Mouse (Mus musculus) cerebellum, postnatal 36 days (tissue): ENCODE data around the gene Tstd2.
A peak's percentile ranks its signal among the peaks of the same experiment; 100 is the strongest.

Experiments
- DNase-seq, 2 experiments: peaks; one replicate each; pipeline ENCODE4 v3.0.0; 2021 to 2022; ENCODE audit warnings: mixed read lengths in 2 of 2

Tstd2 gene

GRCm38 (mm10) chr4:46119514-46120094 is 18.9 kb downstream of the Tstd2 start:
- peak in 1 of 2 experiments; percentile 28 for DNase-seq

- no peak for DNase-seq
These were observed 21.0 kb downstream of the Tstd2 start for GRCm38 (mm10) chr4:46117536-46117935.

GRCm38 (mm10) chr4:46116544-46117175 is 21.8 kb downstream of the Tstd2 start:
- peak; percentile 79 to 82 for DNase-seq

- DNase-seq = no peak
These were observed 23.2 kb downstream of the Tstd2 start for GRCm38 (mm10) chr4:46115308-46115707.

GRCm38 (mm10) chr4:46111361-46111760 is 27.1 kb downstream of the Tstd2 start:
- DNase-seq = peak; percentile 49 to 61

- DNase-seq = no peak
These were observed 28.4 kb downstream of the Tstd2 start for GRCm38 (mm10) chr4:46110084-46110483.

- DNase-seq = no peak
These were observed 36.3 kb downstream of the Tstd2 start for GRCm38 (mm10) chr4:46102078-46102769.

- DNase-seq = no peak
These were observed 37.2 kb downstream of the Tstd2 start for GRCm38 (mm10) chr4:46101211-46101711.

- no peak for DNase-seq
These were observed 38.0 kb downstream of the Tstd2 start for GRCm38 (mm10) chr4:46100539-46100938.

GRCm38 (mm10) chr4:46099132-46099531 is 39.4 kb downstream of the Tstd2 start:
- DNase-seq = peak; percentile 44 to 59

GRCm38 (mm10) chr4:46097591-46097990 is 40.9 kb downstream of the Tstd2 start:
- no peak for DNase-seq

GRCm38 (mm10) chr4:46096546-46096945 is 41.9 kb downstream of the Tstd2 start:
- DNase-seq = no peak

- DNase-seq = no peak
These were observed 42.7 kb downstream of the Tstd2 start for GRCm38 (mm10) chr4:46095826-46096159.

- peak; percentile 48 to 55 for DNase-seq
These were observed 43.3 kb downstream of the Tstd2 start for GRCm38 (mm10) chr4:46094916-46095825.

- DNase-seq = peak; percentile 65 to 77
These were observed 45.9 kb downstream of the Tstd2 start for GRCm38 (mm10) chr4:46092429-46093076.

GRCm38 (mm10) chr4:46089524-46090125 is 48.9 kb downstream of the Tstd2 start:
- DNase-seq = no peak

GRCm38 (mm10) chr4:46087852-46088251 is 50.6 kb downstream of the Tstd2 start:
- DNase-seq = peak; percentile 67 to 70

GRCm38 (mm10) chr4:46087427-46087771 is 51.1 kb downstream of the Tstd2 start:
- no peak for DNase-seq

GRCm38 (mm10) chr4:46086718-46087426 is 51.6 kb downstream of the Tstd2 start:
- DNase-seq = no peak

GRCm38 (mm10) chr4:46085223-46085811 is 53.2 kb downstream of the Tstd2 start:
- peak; percentile 66 for DNase-seq
